Mouse (Mus musculus) forebrain, embryonic 13.5 days (tissue): ENCODE results near the gene Acot2. TPM values are rescaled to one million over a fixed set of nuclear protein-coding genes. Genes with fewer than 3 reads are reported as not detected.

Source experiments
- polyA plus RNA-seq: library from polyadenylated mRNA; unstranded; fragments of >200 nt; fragmentation: Nextera tagmentation; extraction: Ambion mirVana; gene quantifications from 2 replicates; pipeline ENCODE4 v1.2.1, GENCODE M21; 2015

The Acot2 gene
- polyA plus RNA-seq, 1 experiment from 2014 or later = 9.9 TPM

Other genes starting within 250 kb of the Acot2 start
- 0.10 and 0.19 TPM in 2 replicates for gene Papln, start 224.2 kb upstream of the Acot2 start, polyA plus RNA-seq
- 23.2 and 26.2 TPM in 2 replicates for gene Numb, start 65.9 kb upstream of the Acot2 start, polyA plus RNA-seq
- 8.6 and 9.4 TPM in 2 replicates for gene Riox1, start 37.3 kb upstream of the Acot2 start, polyA plus RNA-seq
- gene Heatr4, start 3.0 kb upstream of the Acot2 start, polyA plus RNA-seq = 0.05 TPM in 1 of 2 replicates, not detected in the other
- 54.0 and 56.5 TPM in 2 replicates for gene Acot1, start 21.6 kb downstream of the Acot2 start, polyA plus RNA-seq
- 0.09 and 0.10 TPM in 2 replicates for gene Acot4, start 50.5 kb downstream of the Acot2 start, polyA plus RNA-seq
- not detected in 2 replicates for gene Gm49366, start 51.1 kb downstream of the Acot2 start, polyA plus RNA-seq
- gene Acot3, start 64.3 kb downstream of the Acot2 start, polyA plus RNA-seq = 0.70 and 0.79 TPM in 2 replicates
- not detected in 2 replicates for gene Acot5, start 81.5 kb downstream of the Acot2 start, polyA plus RNA-seq
- gene Acot6, start 112.8 kb downstream of the Acot2 start, polyA plus RNA-seq = 0.84 and 0.99 TPM in 2 replicates
- 9.2 and 11.0 TPM in 2 replicates for gene Dnal1, start 126.5 kb downstream of the Acot2 start, polyA plus RNA-seq
- 3.6 and 4.3 TPM in 2 replicates for gene Pnma1, start 160.6 kb downstream of the Acot2 start, polyA plus RNA-seq
- 5.0 and 5.6 TPM in 2 replicates for gene Elmsan1, start 231.0 kb downstream of the Acot2 start, polyA plus RNA-seq